Mouse (Mus musculus) lung, adult 2 months (tissue): ENCODE results near the gene Gm8180. TPM values are rescaled to one million over a fixed set of nuclear protein-coding genes. Genes with fewer than 3 reads are reported as not detected.
"Not testable (repeated sequence)": the region's sequence is repeated elsewhere in the genome, so short reads cannot be mapped to it uniquely, and the experiment has no call there.

Source experiments
- DNase-seq: peaks from one replicate; pipeline ENCODE4 v3.0.0; 2022
- H3K4me1 ChIP-seq: fragments of 200-500 bp; 2 replicates; pipeline ENCODE4 v1.6.1; 2011; ENCODE audit warnings: low read length; ENCODE audit not compliant: control insufficient read depth, insufficient read depth
- H3K4me3 ChIP-seq: fragments of 200-500 bp; replicated peaks from 2 replicates; pipeline ENCODE3; 2011; ENCODE audit warnings: low read depth, mild to moderate bottlenecking, control low read depth, low read length; ENCODE audit errors: extremely low read depth
- CTCF ChIP-seq: fragments of 200-500 bp; IDR thresholded peaks from 2 replicates; pipeline ENCODE4 v1.5.1; 2011; ENCODE audit warnings: mild to moderate bottlenecking, low read length, control low read depth; ENCODE audit not compliant: insufficient read depth
- POLR2A ChIP-seq: fragments of 200-500 bp; IDR thresholded peaks from 2 replicates; pipeline ENCODE4 v1.6.1; 2011; ENCODE audit warnings: low read depth, mild to moderate bottlenecking, control low read depth, low read length, borderline replicate concordance; ENCODE audit errors: extremely low read depth
- WGBS: fragments of 180-500 bp; shearing (Covaris S2); methylation state at CpG from one replicate; pipeline ENCODE4 v1.1.7; 2018; 5-methylcytosine and 5-hydroxymethylcytosine counted together
- polyA plus RNA-seq: library from polyadenylated mRNA; depleted of rRNA; stranded (reverse); fragments of >200 nt; gene quantifications from 2 replicates; pipeline ENCODE4 v1.2.3, GENCODE M21; 2012; rRNA removed

Gene Gm8180
- polyA plus RNA-seq, result not detected in 2 replicates

- 86% methylated on average over 3 of the region's 3 CpGs for WGBS
- H3K4me1 ChIP-seq, H3K4me3 ChIP-seq, DNase-seq: not testable (repeated sequence)
These were observed at the start of gene Gm8180 for GRCm38 (mm10) chr14:43784645-43785044. Gene Gm8180, minus strand, starts transcription at chr14:43784745.

- DNase-seq, H3K4me1 ChIP-seq, H3K4me3 ChIP-seq: not testable (repeated sequence)
- whole genome bisulfite sequencing, result 38% methylated on average over 1 of the region's 1 CpGs
These were observed 45.8 kb upstream of the Gm8180 start for GRCm38 (mm10) chr14:43830385-43830784.

GRCm38 (mm10) chr14:43824176-43824575 is 39.6 kb upstream of the Gm8180 start:
- H3K4me1 ChIP-seq, H3K4me3 ChIP-seq, DNase-seq: not testable (repeated sequence)
- 81% methylated on average over 6 of the region's 6 CpGs for WGBS

GRCm38 (mm10) chr14:43821869-43822268 is 37.3 kb upstream of the Gm8180 start:
- DNase-seq, H3K4me1 ChIP-seq, H3K4me3 ChIP-seq: not testable (repeated sequence)
- WGBS, result 42% methylated on average over 1 of the region's 2 CpGs

DNA sequence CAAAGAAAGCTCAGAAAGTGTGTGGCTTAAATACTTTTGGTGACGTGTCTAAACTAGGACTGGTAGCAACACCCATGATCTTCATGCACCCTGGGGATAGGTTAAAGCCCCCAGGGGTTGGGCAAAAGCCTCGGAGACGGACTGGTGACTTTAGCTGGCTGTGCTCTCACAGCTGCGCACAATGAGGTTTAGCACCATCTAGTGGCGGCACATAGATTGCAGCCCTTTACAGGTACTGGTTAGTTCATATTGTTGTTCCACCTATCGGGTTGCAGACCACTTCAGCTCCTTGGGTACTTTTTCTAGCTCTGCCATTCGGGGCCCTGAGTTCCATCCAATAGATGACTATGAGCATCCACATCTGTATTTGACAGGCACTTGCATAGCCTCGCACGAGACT is 27.9 kb upstream of the Gm8180 start:
- not testable (repeated sequence) for H3K4me3 ChIP-seq, H3K4me1 ChIP-seq
- WGBS, result 56% methylated on average over 8 of the region's 9 CpGs
- peak; percentile 61 for TF ChIP-seq CTCF
- peak; percentile 26 for DNase-seq

- not testable (repeated sequence) for H3K4me3 ChIP-seq, DNase-seq, H3K4me1 ChIP-seq
- 66% methylated on average over 4 of the region's 4 CpGs for WGBS
These were observed 23.6 kb upstream of the Gm8180 start for GRCm38 (mm10) chr14:43808142-43808541.

DNA sequence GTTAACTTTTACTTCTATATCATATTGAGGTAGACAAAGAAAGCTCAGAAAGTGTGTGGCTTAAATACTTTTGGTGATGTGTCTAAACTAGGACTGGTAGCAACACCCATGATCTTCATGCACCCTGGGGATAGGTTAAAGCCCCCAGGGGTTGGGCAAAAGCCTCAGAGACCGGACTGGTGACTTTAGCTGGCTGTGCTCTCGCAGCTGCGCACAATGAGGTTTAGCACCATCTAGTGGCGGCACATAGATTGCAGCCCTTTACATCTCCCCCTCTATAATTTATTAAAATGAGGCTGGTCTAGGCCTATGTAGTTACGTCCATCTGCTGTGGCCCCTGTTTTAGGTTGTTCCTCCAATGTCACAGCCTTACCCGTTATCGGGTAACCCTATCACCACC is 19.9 kb upstream of the Gm8180 start:
- 22% methylated on average over 7 of the region's 7 CpGs for WGBS
- H3K4me1 ChIP-seq, H3K4me3 ChIP-seq, DNase-seq: not testable (repeated sequence)

GRCm38 (mm10) chr14:43796905-43797470 is 12.4 kb upstream of the Gm8180 start:
- WGBS, result 15% methylated on average over 22 of the region's 23 CpGs
- DNase-seq, H3K4me3 ChIP-seq, H3K4me1 ChIP-seq: not testable (repeated sequence)

- no peak overlapping the region for H3K4me3 ChIP-seq
- no peak for TF ChIP-seq CTCF
- TF ChIP-seq POLR2A, result no peak
- H3K4me1 ChIP-seq, result no peaks in the 10 kb centered on the region
- 22% methylated on average over 14 of the region's 14 CpGs for WGBS
- DNase-seq, result no peak
These were observed 11.7 kb upstream of the Gm8180 start for GRCm38 (mm10) chr14:43796069-43796904.

DNA sequence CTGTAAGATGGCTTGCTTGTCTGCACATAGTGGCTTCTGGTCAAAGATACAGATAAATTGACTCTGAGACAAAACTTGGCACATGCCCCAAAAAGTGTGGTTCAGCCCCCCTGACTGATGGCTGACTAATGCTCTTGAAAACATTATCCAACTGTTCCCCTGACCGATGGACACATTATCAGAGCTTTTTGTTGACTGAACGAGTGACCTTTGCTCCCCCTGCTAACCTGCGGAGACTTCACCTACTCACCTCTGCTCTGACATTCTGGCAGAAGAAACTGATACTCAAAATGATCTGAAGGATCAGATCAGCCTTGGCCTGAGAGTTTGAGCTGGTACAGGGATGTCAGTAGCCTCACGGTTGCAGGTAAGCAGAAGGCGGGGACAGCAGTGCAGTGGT is 9.3 kb upstream of the Gm8180 start:
- not testable (repeated sequence) for DNase-seq
- WGBS, result 38% methylated on average over 5 of the region's 5 CpGs

GRCm38 (mm10) chr14:43747566-43747965 is 37.0 kb downstream of the Gm8180 start, which contains the start of gene Gm6526:
Gene Gm6526, plus strand, starts transcription at chr14:43747866.
- WGBS, result 70% methylated on average over 4 of the region's 4 CpGs
- not testable (repeated sequence) for DNase-seq, H3K4me3 ChIP-seq, H3K4me1 ChIP-seq

More for the DNA sequence above, 9.3 kb upstream of the Gm8180 start:
- not testable (repeated sequence) for H3K4me3 ChIP-seq, H3K4me1 ChIP-seq

Other genes starting within 250 kb of the Gm8180 start
- not detected in 2 replicates for gene Gm5799, start 241.2 kb downstream of the Gm8180 start, polyA plus RNA-seq
- gene Gm17654, start 205.6 kb downstream of the Gm8180 start, polyA plus RNA-seq, result not detected in 2 replicates
- gene Gm10375, start 176.7 kb downstream of the Gm8180 start, polyA plus RNA-seq, result not detected in 2 replicates
- not detected in 2 replicates for gene Gm8165, start 107.5 kb downstream of the Gm8180 start, polyA plus RNA-seq
- not detected in 2 replicates for gene Gm7324, start 86.9 kb downstream of the Gm8180 start, polyA plus RNA-seq
- not detected in 2 replicates for gene Gm16506, start 57.3 kb downstream of the Gm8180 start, polyA plus RNA-seq
- not detected in 2 replicates for gene Gm6526, start 36.9 kb downstream of the Gm8180 start, polyA plus RNA-seq
- gene Ear1, start 90.8 kb upstream of the Gm8180 start, polyA plus RNA-seq, result 60.1 and 70.5 TPM in 2 replicates
- not detected in 2 replicates for gene Ear10, start 138.8 kb upstream of the Gm8180 start, polyA plus RNA-seq
- gene Gm8113, start 140.6 kb upstream of the Gm8180 start, polyA plus RNA-seq, result 2.0 and 2.3 TPM in 2 replicates
- not detected in 2 replicates for gene Ang5, start 172.3 kb upstream of the Gm8180 start, polyA plus RNA-seq
- gene Ang6, start 217.5 kb upstream of the Gm8180 start, polyA plus RNA-seq, result not detected in 2 replicates